Mouse (Mus musculus): ENCODE data around the gene Cnpy3. TPM values are rescaled to one million over a fixed set of nuclear protein-coding genes. Genes with fewer than 3 reads are reported as not detected.

Gene Cnpy3
- polyA plus RNA-seq, 1 experiment from 2014 or later = 67.8 TPM

DNA sequence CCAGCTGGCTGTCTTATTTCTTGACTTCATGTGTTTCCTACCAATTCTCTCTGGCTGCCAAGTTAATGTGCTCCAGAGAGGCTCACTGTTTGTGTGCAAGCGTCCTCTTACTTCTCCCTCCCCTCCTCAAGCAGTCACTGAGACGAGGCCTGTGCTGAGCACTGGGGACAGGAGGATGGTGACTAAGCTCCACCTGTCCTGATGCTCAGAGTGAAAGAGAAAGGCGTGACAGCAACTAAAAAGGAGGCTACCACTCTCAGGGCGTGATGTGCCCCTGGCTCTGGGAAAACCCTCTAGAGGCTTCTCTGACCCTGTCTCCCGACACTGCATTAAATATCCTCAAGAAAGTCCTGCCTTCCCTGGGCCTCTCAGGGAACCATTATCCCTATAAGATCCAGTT is 2.7 kb downstream of the Cnpy3 start:
- Histone ChIP-seq H3K4me1 (ENCODE audit: control insufficient read depth, insufficient read depth, low read length) (peaks cover 17% of the 10 kb centered on the region), H3K4me2 (ENCODE audit: low read length) (no peak overlapping the region), H3K9me3 (replicated peaks; ENCODE audit: control insufficient read depth, low read length, poor library complexity, severe bottlenecking) (no peaks in the 10 kb centered on the region), H3K4me3 (ENCODE audit: low read depth, low read length) (no peak overlapping the region), H3K27me3 (ENCODE audit: control insufficient read depth, insufficient read depth, low read depth, low read length) (no peaks in the 10 kb centered on the region), H3K27ac (ENCODE audit: low read length) (no peak overlapping the region), H3K36me3 (ENCODE audit: control insufficient read depth, insufficient read depth, low read length) (0 out of 2 replicates have a peak, but pooled peaks cover 3% of the 10 kb centered on the region), H3K9ac (ENCODE audit: low read depth, low read length) (no peak overlapping the region)
- no peak for ATAC-seq
- 91% methylated on average over 5 of the region's 5 CpGs for WGBS

DNA sequence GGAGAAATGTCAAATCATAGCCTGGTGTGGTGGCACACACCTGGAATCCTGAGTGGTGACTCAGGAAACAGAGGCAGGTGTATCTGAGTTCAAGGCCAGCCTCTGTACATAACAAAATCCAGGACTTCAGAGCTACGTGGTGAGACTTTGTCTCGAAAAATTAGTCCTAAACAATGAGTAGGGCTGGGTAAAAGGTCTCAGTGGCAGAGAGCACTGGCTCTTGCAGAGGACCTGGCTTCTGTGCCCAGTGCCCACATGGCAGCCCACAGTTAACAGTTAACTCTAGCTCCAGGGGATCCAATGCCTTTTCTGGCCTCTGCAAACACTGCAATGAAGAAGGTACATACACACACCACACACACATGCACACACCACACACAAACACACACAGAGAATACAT is 4.2 kb downstream of the Cnpy3 start:
- H3K27ac ChIP-seq (ENCODE audit: low read length) = no peak overlapping the region
- H3K9me3 ChIP-seq (replicated peaks; ENCODE audit: control insufficient read depth, low read length, poor library complexity, severe bottlenecking) = no peaks in the 10 kb centered on the region
- H3K4me2 ChIP-seq (ENCODE audit: low read length) = no peak overlapping the region
- peaks cover 17% of the 10 kb centered on the region for H3K4me1 ChIP-seq (ENCODE audit: control insufficient read depth, insufficient read depth, low read length)
- no peak overlapping the region for H3K4me3 ChIP-seq (ENCODE audit: low read depth, low read length)
- no peaks in the 10 kb centered on the region for H3K27me3 ChIP-seq (ENCODE audit: control insufficient read depth, insufficient read depth, low read depth, low read length)
- no peak for ATAC-seq
- peaks cover 6% of the 10 kb centered on the region for H3K36me3 ChIP-seq (ENCODE audit: control insufficient read depth, insufficient read depth, low read length)
- H3K9ac ChIP-seq (ENCODE audit: low read depth, low read length) = no peak overlapping the region
- 100% methylated on average over 2 of the region's 2 CpGs for WGBS

DNA sequence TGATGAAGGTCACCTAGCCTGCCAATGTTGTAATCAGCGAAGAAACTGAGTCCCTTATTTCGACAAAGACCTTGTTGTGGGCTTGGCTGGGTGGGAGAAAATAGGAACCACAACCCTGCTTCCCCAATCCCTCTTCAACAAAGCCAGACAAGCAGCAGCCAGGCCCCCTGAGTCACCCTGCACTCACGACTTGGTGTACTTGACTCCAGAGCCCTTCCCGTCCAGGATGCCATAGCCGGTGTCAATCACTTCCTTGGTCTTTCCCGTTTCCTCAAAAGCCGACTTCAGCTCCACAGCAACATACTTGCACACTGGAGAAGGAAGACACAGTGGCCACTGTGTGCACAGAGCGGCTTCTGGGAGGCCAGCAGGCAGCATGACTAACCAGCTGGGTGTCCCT is 4.8 kb downstream of the Cnpy3 start:
- Histone ChIP-seq H3K4me1 (ENCODE audit: control insufficient read depth, insufficient read depth, low read length) (peaks cover 12% of the 10 kb centered on the region), H3K27ac (ENCODE audit: low read length) (no peak overlapping the region), H3K36me3 (ENCODE audit: control insufficient read depth, insufficient read depth, low read length) (peaks cover 6% of the 10 kb centered on the region), H3K4me2 (ENCODE audit: low read length) (no peak overlapping the region), H3K9me3 (replicated peaks; ENCODE audit: control insufficient read depth, low read length, poor library complexity, severe bottlenecking) (no peaks in the 10 kb centered on the region), H3K4me3 (ENCODE audit: low read depth, low read length) (no peak overlapping the region), H3K27me3 (ENCODE audit: control insufficient read depth, insufficient read depth, low read depth, low read length) (no peaks in the 10 kb centered on the region), H3K9ac (ENCODE audit: low read depth, low read length) (no peak overlapping the region)
- 84% methylated on average over 8 of the region's 8 CpGs for WGBS
- ATAC-seq = no peak

DNA sequence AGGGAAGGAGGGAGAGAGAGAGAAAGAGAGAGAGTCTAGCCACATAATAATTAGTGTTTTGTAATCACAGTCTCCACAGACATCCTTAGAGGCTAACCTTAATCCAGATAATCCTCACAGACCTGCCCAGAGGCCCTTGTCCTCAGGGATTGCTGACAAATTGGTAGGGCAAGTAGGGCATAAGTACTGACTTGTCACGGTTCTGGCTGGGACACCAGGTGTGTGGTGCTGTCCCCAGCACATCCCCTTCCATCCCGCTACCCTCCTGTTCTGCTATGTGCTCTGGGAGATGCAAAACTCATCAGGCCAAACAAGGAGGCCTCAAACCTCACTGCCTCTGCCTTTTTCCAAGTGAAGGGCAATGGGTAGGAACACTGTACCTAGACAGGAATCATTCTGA is 6.5 kb downstream of the Cnpy3 start:
- Histone ChIP-seq H3K9me3 (replicated peaks; ENCODE audit: control insufficient read depth, low read length, poor library complexity, severe bottlenecking) (no peaks in the 10 kb centered on the region), H3K4me2 (ENCODE audit: low read length) (no peak overlapping the region), H3K36me3 (ENCODE audit: control insufficient read depth, insufficient read depth, low read length) (peaks cover 6% of the 10 kb centered on the region), H3K27ac (ENCODE audit: low read length) (no peak overlapping the region), H3K4me3 (ENCODE audit: low read depth, low read length) (no peak overlapping the region), H3K4me1 (ENCODE audit: control insufficient read depth, insufficient read depth, low read length) (peaks cover 3% of the 10 kb centered on the region), H3K9ac (ENCODE audit: low read depth, low read length) (no peak overlapping the region), H3K27me3 (ENCODE audit: control insufficient read depth, insufficient read depth, low read depth, low read length) (no peaks in the 10 kb centered on the region)
- ATAC-seq = no peak
- 73% methylated on average over 2 of the region's 2 CpGs for WGBS

DNA sequence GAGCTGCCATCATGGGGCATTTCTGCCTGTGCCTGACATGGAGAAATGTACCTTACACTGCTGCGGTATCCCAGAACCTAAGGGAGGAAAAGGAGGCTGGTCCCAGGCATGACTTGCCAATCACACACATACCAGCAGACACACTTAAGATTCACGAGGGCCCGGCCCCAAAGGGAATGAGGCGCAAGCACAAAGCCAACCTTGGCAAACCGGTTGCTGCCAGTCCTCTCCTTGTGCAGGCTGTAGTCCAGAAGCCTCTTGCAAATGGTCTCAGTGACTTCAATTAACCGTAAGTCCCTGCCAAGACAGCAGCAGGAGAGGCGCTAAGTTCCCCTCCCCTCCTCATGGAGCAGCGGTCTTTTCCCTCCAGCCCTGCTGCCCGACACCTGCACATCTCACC is 9.0 kb downstream of the Cnpy3 start:
- no peak overlapping the region for H3K9ac ChIP-seq (ENCODE audit: low read depth, low read length)
- no peak overlapping the region for H3K4me3 ChIP-seq (ENCODE audit: low read depth, low read length)
- peaks cover 6% of the 10 kb centered on the region for H3K36me3 ChIP-seq (ENCODE audit: control insufficient read depth, insufficient read depth, low read length)
- no peak overlapping the region for H3K4me2 ChIP-seq (ENCODE audit: low read length)
- no peak overlapping the region for H3K27ac ChIP-seq (ENCODE audit: low read length)
- H3K4me1 ChIP-seq (ENCODE audit: control insufficient read depth, insufficient read depth, low read length) = no peaks in the 10 kb centered on the region
- no peak for ATAC-seq
- H3K9me3 ChIP-seq (replicated peaks; ENCODE audit: control insufficient read depth, low read length, poor library complexity, severe bottlenecking) = no peaks in the 10 kb centered on the region
- WGBS = 94% methylated on average over 9 of the region's 9 CpGs
- H3K27me3 ChIP-seq (ENCODE audit: control insufficient read depth, insufficient read depth, low read depth, low read length) = no peaks in the 10 kb centered on the region

DNA sequence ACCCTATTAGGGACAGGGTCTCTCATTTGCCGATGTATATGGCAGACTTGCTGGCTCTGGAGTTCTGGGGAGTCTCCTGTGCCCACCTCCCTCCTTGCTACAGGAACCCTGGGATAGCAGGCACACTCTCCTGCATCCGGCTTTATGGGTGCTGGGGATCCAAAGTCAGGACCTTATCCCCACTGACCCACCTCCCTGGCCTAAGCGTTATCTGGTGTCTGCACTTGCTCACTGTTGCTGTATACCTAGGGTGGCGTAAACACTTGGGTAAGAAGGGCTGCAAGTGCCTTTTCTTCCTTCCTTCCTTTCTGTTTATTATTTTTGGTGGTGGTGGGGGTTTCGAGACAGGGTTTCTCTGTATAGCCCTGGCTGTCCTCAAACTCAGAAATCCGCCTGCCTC is 10.7 kb downstream of the Cnpy3 start:
- H3K27ac ChIP-seq (ENCODE audit: low read length) = no peak overlapping the region
- peaks cover 6% of the 10 kb centered on the region for H3K36me3 ChIP-seq (ENCODE audit: control insufficient read depth, insufficient read depth, low read length)
- no peaks in the 10 kb centered on the region for H3K4me1 ChIP-seq (ENCODE audit: control insufficient read depth, insufficient read depth, low read length)
- no peak overlapping the region for H3K4me3 ChIP-seq (ENCODE audit: low read depth, low read length)
- no peak overlapping the region for H3K9ac ChIP-seq (ENCODE audit: low read depth, low read length)
- no peak for ATAC-seq
- WGBS = 94% methylated on average over 6 of the region's 6 CpGs
- H3K9me3 ChIP-seq (replicated peaks; ENCODE audit: control insufficient read depth, low read length, poor library complexity, severe bottlenecking) = no peaks in the 10 kb centered on the region
- H3K27me3 ChIP-seq (ENCODE audit: control insufficient read depth, insufficient read depth, low read depth, low read length) = no peaks in the 10 kb centered on the region
- H3K4me2 ChIP-seq (ENCODE audit: low read length) = no peak overlapping the region

DNA sequence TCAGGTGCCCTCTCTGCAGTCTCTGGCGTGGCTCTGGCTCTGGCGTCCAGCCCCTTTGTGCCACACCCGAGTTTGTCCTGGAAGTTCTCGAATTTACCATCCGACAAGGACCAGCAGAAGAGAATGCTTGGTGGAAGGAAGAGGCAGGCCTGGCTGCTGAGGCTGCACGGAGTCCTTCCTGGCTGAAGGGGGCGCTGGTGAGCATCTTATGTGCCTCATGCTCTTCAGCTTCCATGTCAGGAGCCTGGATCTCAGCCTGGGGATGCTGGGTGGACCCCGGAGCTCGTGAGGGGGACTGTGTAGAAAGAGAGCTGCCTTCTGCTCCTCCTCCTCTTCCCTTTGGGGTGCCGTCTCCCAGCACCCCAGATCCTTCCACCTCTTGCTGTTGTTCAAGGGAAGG is 15.9 kb downstream of the Cnpy3 start:
- no peak overlapping the region for H3K27ac ChIP-seq (ENCODE audit: low read length)
- H3K4me3 ChIP-seq (ENCODE audit: low read depth, low read length) = no peak overlapping the region
- no peak overlapping the region for H3K4me2 ChIP-seq (ENCODE audit: low read length)
- H3K9me3 ChIP-seq (replicated peaks; ENCODE audit: control insufficient read depth, low read length, poor library complexity, severe bottlenecking) = no peaks in the 10 kb centered on the region
- H3K4me1 ChIP-seq (ENCODE audit: control insufficient read depth, insufficient read depth, low read length) = no peaks in the 10 kb centered on the region
- no peaks in the 10 kb centered on the region; the same call in none of the 2 replicates for H3K36me3 ChIP-seq (ENCODE audit: control insufficient read depth, insufficient read depth, low read length)
- 69% methylated on average over 10 of the region's 10 CpGs for WGBS
- H3K27me3 ChIP-seq (ENCODE audit: control insufficient read depth, insufficient read depth, low read depth, low read length) = no peaks in the 10 kb centered on the region
- no peak overlapping the region for H3K9ac ChIP-seq (ENCODE audit: low read depth, low read length)
- no peak for ATAC-seq

DNA sequence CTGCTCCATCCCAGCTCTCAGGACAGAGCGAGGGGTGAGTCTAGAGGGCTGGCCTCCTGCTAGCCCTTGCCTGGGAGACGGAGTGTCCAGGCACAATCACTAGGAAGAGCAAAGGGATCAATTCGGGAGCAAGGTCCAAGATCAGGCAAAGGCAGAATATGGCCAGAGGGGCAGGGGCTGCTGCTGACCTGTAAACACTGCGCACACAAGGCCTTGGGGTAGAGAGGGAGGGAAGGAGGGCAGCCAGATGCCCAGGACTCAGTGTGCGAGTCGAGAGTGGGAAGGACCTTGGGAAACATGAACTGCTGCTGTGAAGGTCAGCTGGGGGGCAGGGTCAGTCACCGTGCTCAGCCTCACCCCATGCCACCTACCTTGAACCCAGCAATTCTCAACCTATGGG is 16.7 kb downstream of the Cnpy3 start:
- no peaks in the 10 kb centered on the region for H3K27me3 ChIP-seq (ENCODE audit: control insufficient read depth, insufficient read depth, low read depth, low read length)

DNA sequence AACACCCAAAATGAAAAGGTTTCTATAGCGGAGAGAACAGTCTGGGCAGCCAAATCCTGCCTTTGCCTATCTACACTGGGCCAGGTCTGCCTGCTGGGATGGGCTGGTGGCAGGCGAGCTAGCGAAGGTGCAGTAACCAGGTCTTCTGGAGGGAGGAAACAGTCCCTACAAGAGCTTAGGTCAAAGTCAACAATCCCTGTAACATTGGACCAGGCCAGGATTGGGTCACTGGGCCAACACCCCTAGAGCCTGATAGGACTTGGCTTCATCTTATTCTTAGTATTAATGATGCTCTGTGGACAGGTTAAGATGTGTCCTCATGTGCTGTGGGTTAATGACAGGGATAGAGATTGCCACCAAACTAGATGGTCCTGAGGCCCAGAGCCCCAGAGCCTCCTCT is 18.0 kb downstream of the Cnpy3 start:
- no peaks in the 10 kb centered on the region; the same call in none of the 2 replicates for H3K36me3 ChIP-seq (ENCODE audit: control insufficient read depth, insufficient read depth, low read length)
- ATAC-seq = no peak
- no peak overlapping the region for H3K9ac ChIP-seq (ENCODE audit: low read depth, low read length)
- H3K4me2 ChIP-seq (ENCODE audit: low read length) = no peak overlapping the region
- H3K27ac ChIP-seq (ENCODE audit: low read length) = no peak overlapping the region
- H3K4me3 ChIP-seq (ENCODE audit: low read depth, low read length) = no peak overlapping the region
- H3K27me3 ChIP-seq (ENCODE audit: control insufficient read depth, insufficient read depth, low read depth, low read length) = peaks cover 1% of the 10 kb centered on the region; the same call in 1 of the 2 replicates
- 87% methylated on average over 3 of the region's 3 CpGs for WGBS
- no peaks in the 10 kb centered on the region for H3K4me1 ChIP-seq (ENCODE audit: control insufficient read depth, insufficient read depth, low read length)
- no peaks in the 10 kb centered on the region for H3K9me3 ChIP-seq (replicated peaks; ENCODE audit: control insufficient read depth, low read length, poor library complexity, severe bottlenecking)

More for the DNA sequence above, 16.7 kb downstream of the Cnpy3 start:
- H3K4me1 ChIP-seq (ENCODE audit: control insufficient read depth, insufficient read depth, low read length) = no peaks in the 10 kb centered on the region
- 88% methylated on average over 7 of the region's 7 CpGs for whole genome bisulfite sequencing
- no peak for ATAC-seq
- no peak overlapping the region for H3K4me2 ChIP-seq (ENCODE audit: low read length)
- H3K36me3 ChIP-seq (ENCODE audit: control insufficient read depth, insufficient read depth, low read length) = no peaks in the 10 kb centered on the region; the same call in none of the 2 replicates
- no peaks in the 10 kb centered on the region for H3K9me3 ChIP-seq (replicated peaks; ENCODE audit: control insufficient read depth, low read length, poor library complexity, severe bottlenecking)
- no peak overlapping the region for H3K9ac ChIP-seq (ENCODE audit: low read depth, low read length)
- no peak overlapping the region for H3K27ac ChIP-seq (ENCODE audit: low read length)
- no peak overlapping the region for H3K4me3 ChIP-seq (ENCODE audit: low read depth, low read length)
